Mouse (Mus musculus) stomach, postnatal 0 days (tissue): ENCODE results near the gene Clca3a1.

Experiments
- CTCF ChIP-seq: IDR thresholded peaks from 2 replicates; pipeline ENCODE4 v1.5.1; 2016; ENCODE audit warnings: antibody characterized with exemption, low read depth, mild to moderate bottlenecking, moderate library complexity
- EP300 ChIP-seq: optimal IDR thresholded peaks from 2 replicates; pipeline ENCODE3; 2016; ENCODE audit warnings: antibody characterized with exemption

DNA sequence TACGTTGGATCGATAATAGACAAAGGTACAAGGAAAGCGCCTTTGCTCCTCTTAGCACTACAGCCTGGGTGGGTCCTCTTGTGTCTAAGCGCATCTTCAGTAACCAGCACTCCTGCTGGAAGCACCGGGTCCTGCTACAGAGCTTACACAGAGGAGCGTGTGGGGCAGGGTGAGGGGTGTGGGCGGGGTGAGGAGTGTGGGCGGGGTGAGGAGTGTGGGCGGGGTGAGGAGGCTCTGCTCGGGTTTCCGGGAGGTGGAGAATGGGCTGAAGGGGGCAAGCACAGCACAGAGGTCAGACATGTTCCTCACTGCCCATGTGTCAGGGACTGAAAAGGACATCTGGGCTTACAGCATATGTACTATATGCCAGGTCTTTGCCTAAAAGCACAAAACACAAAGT, 71.5 kb downstream of the Clca3a1 start:
- TF ChIP-seq CTCF (peak; percentile 53), EP300 (no peak)
